Mouse (Mus musculus) erythroblast, embryonic 14.5 days (primary cell): ENCODE data around the gene Llgl2. TPM values are rescaled to one million over a fixed set of nuclear protein-coding genes. Genes with fewer than 3 reads are reported as not detected.
A peak's percentile ranks its signal among the peaks of the same experiment; 100 is the strongest.

Experiments used
- H3K27me3 ChIP-seq: 2 replicates; pipeline ENCODE4 v1.6.1; 2012; ENCODE audit warnings: inconsistent platforms; ENCODE audit not compliant: control insufficient read depth
- H3K36me3 ChIP-seq: 2 replicates; pipeline ENCODE4 v1.6.1; 2012; ENCODE audit warnings: mild to moderate bottlenecking, inconsistent platforms; ENCODE audit not compliant: control insufficient read depth
- H3K4me1 ChIP-seq: 2 replicates; pipeline ENCODE4 v1.6.1; 2012; ENCODE audit warnings: inconsistent platforms; ENCODE audit not compliant: control insufficient read depth
- H3K4me3 ChIP-seq: replicated peaks from 2 replicates; pipeline ENCODE3; 2012; ENCODE audit warnings: moderate library complexity, mild to moderate bottlenecking, inconsistent platforms
- H3K9me3 ChIP-seq: 2 replicates; pipeline ENCODE4 v1.6.1; 2012; ENCODE audit warnings: low read length, inconsistent platforms, mixed read lengths; ENCODE audit not compliant: control insufficient read depth
- GATA1 ChIP-seq: IDR thresholded peaks from 2 replicates; pipeline ENCODE4 v1.6.1; 2012; ENCODE audit warnings: low read length, inconsistent platforms, mixed read lengths
- TAL1 ChIP-seq: IDR thresholded peaks from 3 replicates; pipeline ENCODE4 v1.6.1; 2012; ENCODE audit warnings: low read length, inconsistent platforms, mixed read lengths
- polyA plus RNA-seq: library from polyadenylated mRNA; stranded (reverse); fragments of >175 nt; gene quantifications from 2 replicates; pipeline ENCODE4 v1.2.3, GENCODE M21; 2012

The Llgl2 gene
- polyA plus RNA-seq, 1 experiment: 2.1 TPM

DNA sequence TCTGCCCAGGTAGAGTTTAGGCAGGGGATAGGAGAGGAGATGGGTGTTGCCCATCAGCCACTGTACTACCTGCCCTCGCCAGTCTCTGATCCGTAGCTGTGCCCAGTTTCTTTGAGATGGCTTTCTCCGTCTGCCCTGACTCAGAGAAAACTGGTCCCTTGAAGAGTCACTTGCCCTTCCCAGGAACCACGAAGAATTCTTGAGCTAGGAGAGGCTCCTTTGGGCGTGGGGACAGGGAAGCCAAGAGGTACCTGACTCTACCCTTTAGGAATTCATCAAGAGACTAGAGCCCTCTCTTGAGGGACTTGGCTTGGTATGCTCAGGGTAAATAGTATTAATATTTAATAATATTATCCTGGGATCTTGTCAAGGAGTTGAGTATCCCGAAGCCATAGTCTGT lies 3.8 kb downstream of the Llgl2 start:
- H3K27me3 ChIP-seq: no peaks in the 10 kb centered on the region
- peaks cover 9% of the 10 kb centered on the region for H3K36me3 ChIP-seq
- no peaks in the 10 kb centered on the region for H3K9me3 ChIP-seq
- TF ChIP-seq GATA1 (no peak), TAL1 (no peak)
- H3K4me1 ChIP-seq: peaks cover 82% of the 10 kb centered on the region
- H3K4me3 ChIP-seq: no peak overlapping the region

DNA sequence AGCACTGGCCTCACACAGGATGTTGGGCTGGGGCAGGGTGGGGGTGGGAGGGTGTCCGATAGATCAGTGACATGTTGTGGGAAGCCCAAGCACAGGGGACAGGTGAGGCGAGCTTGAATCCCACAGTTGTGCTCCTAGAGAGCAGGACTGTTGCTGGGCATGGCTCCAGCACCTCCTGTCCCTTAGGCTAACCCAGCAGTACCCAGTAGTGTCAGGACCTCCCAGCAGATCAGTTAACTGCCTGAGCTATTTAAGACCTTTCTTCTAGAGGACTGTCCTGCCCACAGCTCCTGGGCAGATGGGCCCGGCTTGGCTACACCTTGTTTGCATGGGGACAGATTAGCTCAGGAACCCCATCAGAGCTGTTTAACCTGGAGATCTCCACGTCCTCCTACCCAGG lies 5.2 kb downstream of the Llgl2 start:
- Histone ChIP-seq H3K36me3 (peaks cover 4% of the 10 kb centered on the region), H3K4me1 (peaks cover 83% of the 10 kb centered on the region), H3K9me3 (no peaks in the 10 kb centered on the region), H3K27me3 (no peaks in the 10 kb centered on the region), H3K4me3 (no peak overlapping the region)
- TF ChIP-seq TAL1: no peak
- no peak for TF ChIP-seq GATA1

DNA sequence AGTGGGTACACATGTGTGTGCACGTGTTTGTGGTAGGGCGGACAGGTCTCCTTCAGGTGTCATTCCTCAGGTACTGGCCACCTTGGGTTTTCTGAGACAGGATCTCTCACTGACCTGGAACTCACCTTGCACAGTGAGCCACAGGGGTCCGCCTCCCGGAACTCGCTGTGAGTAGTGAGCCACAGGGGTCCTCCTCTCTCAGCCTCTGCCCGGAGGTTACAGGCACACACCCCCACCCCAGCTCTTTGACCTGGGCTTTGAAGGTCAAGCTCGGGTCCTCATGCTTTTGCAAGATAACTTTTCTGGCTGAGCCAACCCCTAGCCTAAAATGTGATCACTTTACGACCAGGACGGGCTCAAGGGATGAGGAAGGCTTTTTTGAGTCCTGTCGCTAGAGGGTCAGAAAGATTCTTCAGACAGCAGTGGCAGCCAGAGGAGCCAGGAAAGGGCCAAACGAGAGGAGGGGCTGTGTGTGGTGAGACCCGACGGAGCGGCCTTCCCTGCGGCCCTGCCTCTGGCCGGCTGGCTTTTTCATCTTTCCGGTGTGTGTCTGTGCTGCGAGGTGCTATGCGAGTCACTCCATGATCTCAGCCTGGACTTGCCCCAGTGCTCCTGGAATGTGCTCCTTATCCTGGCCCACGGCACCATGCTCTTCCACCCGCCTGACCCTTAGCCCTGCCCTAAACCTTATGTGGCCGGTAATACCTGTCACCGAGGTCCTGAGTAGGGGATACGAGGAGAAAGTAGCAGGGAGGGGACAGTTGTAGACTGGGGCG lies 6.9 kb downstream of the Llgl2 start:
- no peaks in the 10 kb centered on the region for H3K27me3 ChIP-seq
- peaks cover 78% of the 10 kb centered on the region for H3K4me1 ChIP-seq
- peaks cover 7% of the 10 kb centered on the region for H3K36me3 ChIP-seq
- H3K4me3 ChIP-seq: peak overlapping the region; percentile 0
- no peaks in the 10 kb centered on the region for H3K9me3 ChIP-seq
- TF ChIP-seq GATA1 (no peak), TAL1 (no peak)

DNA sequence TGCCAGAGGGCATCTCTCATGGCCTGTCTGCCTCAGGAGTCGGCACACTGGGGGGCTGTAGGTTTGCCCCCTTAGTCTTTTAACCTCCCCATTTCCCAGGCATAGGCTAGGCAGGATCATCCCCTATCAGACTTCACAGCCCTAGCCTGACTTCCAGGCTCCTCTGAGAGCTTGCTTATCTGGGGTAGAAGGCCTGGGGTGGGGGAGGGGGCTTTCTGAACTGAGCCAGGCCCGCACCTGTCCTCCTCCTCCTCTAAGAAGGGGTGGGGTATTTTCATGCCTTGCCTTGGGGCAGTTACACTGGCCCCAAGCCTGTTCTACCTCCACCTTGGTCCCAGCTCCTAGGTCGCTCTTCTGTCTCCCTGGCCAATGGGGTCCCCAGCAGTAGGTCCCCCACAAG lies 7.7 kb downstream of the Llgl2 start:
- no peaks in the 10 kb centered on the region for H3K9me3 ChIP-seq
- peaks cover 80% of the 10 kb centered on the region for H3K4me1 ChIP-seq
- H3K27me3 ChIP-seq: no peaks in the 10 kb centered on the region
- TF ChIP-seq TAL1 (no peak; the same call in 2 of the 3 replicates), GATA1 (no peak)
- H3K36me3 ChIP-seq: peaks cover 15% of the 10 kb centered on the region
- H3K4me3 ChIP-seq: no peak overlapping the region

DNA sequence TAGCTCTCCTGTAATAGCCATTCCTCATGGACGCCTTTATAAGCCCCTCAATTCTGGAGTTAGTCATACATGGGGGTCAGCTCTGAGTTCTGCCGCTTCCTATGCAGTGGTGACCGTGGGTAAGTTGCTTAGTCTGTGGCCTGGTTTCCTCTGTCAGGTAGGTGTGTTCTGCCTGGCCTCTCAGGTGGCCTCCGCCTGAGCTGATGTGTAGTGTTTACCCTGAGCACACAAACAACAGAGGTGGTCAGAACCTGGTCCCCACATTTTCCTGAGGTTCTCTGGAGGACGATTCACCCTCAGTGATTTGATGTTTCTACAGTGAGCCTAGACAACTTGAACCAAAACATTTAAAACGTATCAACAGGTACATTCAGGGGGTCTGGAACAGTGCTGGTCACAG lies 8.2 kb downstream of the Llgl2 start:
- Histone ChIP-seq H3K4me3 (no peak overlapping the region), H3K36me3 (peaks cover 15% of the 10 kb centered on the region), H3K4me1 (peaks cover 78% of the 10 kb centered on the region), H3K9me3 (no peaks in the 10 kb centered on the region), H3K27me3 (no peaks in the 10 kb centered on the region)
- TF ChIP-seq TAL1: no peak
- no peak for TF ChIP-seq GATA1

DNA sequence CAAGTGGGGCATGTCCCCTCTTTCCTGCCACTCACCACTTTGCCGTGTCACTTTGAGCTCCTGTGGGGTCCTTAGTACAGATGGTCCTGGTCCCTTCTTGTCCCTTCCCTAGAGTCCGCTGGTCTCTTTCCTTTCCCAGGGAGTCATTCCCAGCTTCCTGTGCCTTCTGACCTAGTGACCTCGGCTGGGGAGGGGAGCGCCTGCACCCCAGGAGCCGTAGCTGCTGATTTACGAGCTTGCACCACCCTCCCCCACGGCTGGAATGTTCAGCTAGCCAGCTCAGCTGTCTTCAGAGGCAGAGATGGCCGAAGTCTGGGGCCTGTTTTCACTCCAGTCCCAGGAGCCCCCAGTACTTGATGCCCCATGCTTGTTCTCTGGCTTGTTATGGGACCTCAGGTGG lies 8.7 kb downstream of the Llgl2 start:
- H3K36me3 ChIP-seq: peaks cover 16% of the 10 kb centered on the region
- TF ChIP-seq GATA1 (no peak), TAL1 (no peak)
- peaks cover 77% of the 10 kb centered on the region for H3K4me1 ChIP-seq
- no peak overlapping the region for H3K4me3 ChIP-seq
- no peaks in the 10 kb centered on the region for H3K9me3 ChIP-seq
- H3K27me3 ChIP-seq: no peaks in the 10 kb centered on the region

DNA sequence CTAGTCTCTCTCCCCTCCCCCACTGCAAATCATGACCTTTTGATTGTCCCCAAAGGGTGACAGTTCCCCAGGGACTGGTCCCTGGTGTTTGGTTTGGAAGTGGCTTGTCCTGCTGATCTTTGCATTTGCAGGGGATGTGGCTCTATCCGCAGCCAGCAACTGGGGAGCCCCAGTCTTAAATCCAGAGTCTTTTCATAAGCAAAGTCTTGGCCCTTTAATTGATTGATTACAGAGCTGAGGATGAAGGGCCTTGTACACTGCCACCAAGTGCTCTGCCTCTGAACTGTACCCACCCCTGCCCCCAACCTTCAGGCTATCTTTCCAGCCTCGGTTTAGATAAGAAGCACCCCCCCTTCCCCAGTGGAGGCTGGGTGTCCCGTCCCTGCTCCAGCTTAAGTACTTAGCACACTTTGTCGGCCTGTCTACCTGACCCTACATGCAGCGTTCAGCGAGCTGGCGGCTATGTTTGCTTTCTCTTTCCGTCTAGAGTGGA lies 9.2 kb downstream of the Llgl2 start:
- H3K9me3 ChIP-seq: no peaks in the 10 kb centered on the region
- peaks cover 79% of the 10 kb centered on the region for H3K4me1 ChIP-seq
- TF ChIP-seq GATA1 (no peak), TAL1 (no peak)
- H3K36me3 ChIP-seq: peaks cover 22% of the 10 kb centered on the region
- H3K27me3 ChIP-seq: no peaks in the 10 kb centered on the region
- no peak overlapping the region for H3K4me3 ChIP-seq

DNA sequence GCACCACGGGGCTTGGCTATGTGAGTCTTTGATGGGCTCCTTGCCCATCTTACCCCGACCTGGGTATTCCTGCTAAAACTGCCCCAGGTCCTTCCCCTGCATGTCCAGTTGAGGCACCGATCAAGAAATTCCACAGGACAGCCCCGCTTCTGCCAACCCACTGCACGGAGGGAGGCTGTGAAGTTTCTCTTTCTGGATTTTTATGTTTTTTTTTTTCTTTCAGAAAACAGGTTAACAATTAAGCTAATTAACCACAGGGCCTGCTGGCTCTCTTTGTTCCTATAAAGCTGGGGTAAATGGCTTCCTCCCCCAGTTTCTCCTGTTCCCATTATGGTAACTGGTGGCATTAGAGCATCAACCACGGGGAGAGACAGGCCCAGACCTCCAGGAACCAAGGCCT lies 10.2 kb downstream of the Llgl2 start:
- Histone ChIP-seq H3K9me3 (no peaks in the 10 kb centered on the region), H3K4me3 (no peak overlapping the region), H3K4me1 (peaks cover 80% of the 10 kb centered on the region), H3K36me3 (peaks cover 24% of the 10 kb centered on the region), H3K27me3 (no peaks in the 10 kb centered on the region)
- TF ChIP-seq TAL1 (no peak), GATA1 (no peak)

DNA sequence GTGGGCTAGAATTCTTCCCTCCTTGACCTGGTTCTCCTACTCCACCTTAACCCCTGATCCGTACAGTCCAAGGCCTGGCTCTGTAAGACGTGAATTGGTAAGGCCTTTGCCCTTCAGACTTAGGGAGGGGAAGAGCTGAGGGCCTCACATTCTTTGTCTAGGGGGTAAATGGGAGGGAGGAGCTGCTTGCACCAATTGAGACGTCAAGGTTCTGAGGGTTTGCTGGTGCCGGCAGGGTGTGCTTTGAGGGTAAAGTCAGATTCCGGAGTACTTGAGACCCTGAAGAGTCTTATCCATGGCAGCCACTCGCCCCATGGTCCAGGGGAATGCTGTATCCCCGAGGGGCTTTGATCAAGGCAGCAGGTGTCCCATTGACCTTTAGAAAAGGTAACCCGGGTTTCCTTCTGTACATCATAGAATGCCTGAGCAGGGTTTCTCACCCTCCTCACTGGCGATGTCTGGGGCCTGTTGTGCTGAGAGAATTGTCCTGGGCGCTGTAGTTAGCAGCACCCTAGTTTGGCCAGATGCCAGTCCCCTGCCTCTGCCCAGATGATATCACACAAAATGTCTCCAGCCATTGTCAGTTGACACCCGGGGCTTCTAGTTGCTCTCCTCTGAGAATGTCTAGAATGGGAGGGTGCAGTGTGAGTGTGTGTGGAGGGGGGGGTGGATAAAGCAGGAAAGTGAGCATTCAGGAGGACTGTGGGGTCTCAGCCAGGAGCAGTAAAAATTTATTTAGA lies 13.0 kb downstream of the Llgl2 start:
- Histone ChIP-seq H3K4me3 (no peak overlapping the region), H3K36me3 (peaks cover 28% of the 10 kb centered on the region), H3K9me3 (no peaks in the 10 kb centered on the region), H3K4me1 (peaks cover 71% of the 10 kb centered on the region), H3K27me3 (no peaks in the 10 kb centered on the region)
- TF ChIP-seq TAL1 (no peak), GATA1 (no peak)
